Mouse (Mus musculus) liver, postnatal 0 days (tissue): ENCODE measurements around the gene Arfip1. TPM values are rescaled to one million over a fixed set of nuclear protein-coding genes. Genes with fewer than 3 reads are reported as not detected.
A peak's percentile ranks its signal among the peaks of the same experiment; 100 is the strongest.

Experiments used
- ATAC-seq: fragments of 200-750 bp; cut with Nextera tagmentation; 2 replicates; pipeline ENCODE4 v1.8.0; 2017; ENCODE audit warnings: mild to moderate bottlenecking, moderate library complexity
- DNase-seq: peaks from one replicate; pipeline ENCODE4 v3.0.0-alpha.2; 2016
- H3K27ac ChIP-seq: fragments of 300-500 bp; sonication (generic); 2 replicates; pipeline ENCODE4 v1.5.1; 2014; ENCODE audit warnings: antibody characterized with exemption, moderate library complexity, mild to moderate bottlenecking, low read depth
- H3K27me3 ChIP-seq: fragments of 300-500 bp; sonication (generic); 2 replicates; pipeline ENCODE4 v1.6.1; 2014; ENCODE audit warnings: low read length, control low read depth, mixed read lengths; ENCODE audit not compliant: insufficient read depth
- H3K36me3 ChIP-seq: fragments of 300-500 bp; sonication (generic); replicated peaks from 2 replicates; pipeline ENCODE4 v1.6.1; 2014; ENCODE audit warnings: mild to moderate bottlenecking, control low read depth, low read length, moderate library complexity, mixed read lengths; ENCODE audit not compliant: insufficient read depth
- H3K4me1 ChIP-seq: fragments of 300-500 bp; sonication (generic); 2 replicates; pipeline ENCODE4 v1.6.1; 2014; ENCODE audit warnings: antibody characterized with exemption, mild to moderate bottlenecking, control low read depth; ENCODE audit not compliant: insufficient read depth
- H3K4me2 ChIP-seq: fragments of 300-500 bp; sonication (generic); 2 replicates; pipeline ENCODE4 v1.6.1; 2014; ENCODE audit warnings: low read depth, mild to moderate bottlenecking, low read length, moderate library complexity, mixed read lengths
- H3K4me3 ChIP-seq: fragments of 300-500 bp; sonication (generic); 2 replicates; pipeline ENCODE4 v1.5.1; 2014; ENCODE audit warnings: low read depth, low read length
- H3K9ac ChIP-seq: fragments of 300-500 bp; sonication (generic); replicated peaks from 2 replicates; pipeline ENCODE4 v1.6.1; 2014; ENCODE audit warnings: mild to moderate bottlenecking, moderate library complexity
- H3K9me3 ChIP-seq: fragments of 300-500 bp; sonication (generic); 2 replicates; pipeline ENCODE4 v1.6.1; 2016; ENCODE audit warnings: mild to moderate bottlenecking, control low read depth, low read length, mixed read lengths
- CTCF ChIP-seq: sonication (generic); IDR thresholded peaks from 2 replicates; pipeline ENCODE4 v1.5.1; 2016; ENCODE audit warnings: antibody characterized with exemption, low read depth
- EP300 ChIP-seq: IDR thresholded peaks from 2 replicates; pipeline ENCODE4 v1.6.1; 2016; ENCODE audit warnings: antibody characterized with exemption, low read depth, mild to moderate bottlenecking
- WGBS: fragments of 180-500 bp; shearing (Covaris S2); extraction: QIAGEN DNeasy Blood & Tissue Kit; methylation state at CpG from one replicate; pipeline ENCODE4 v1.1.7; 2014; ENCODE audit not compliant: insufficient replicate concordance; 5-methylcytosine and 5-hydroxymethylcytosine counted together
- polyA plus RNA-seq: library from polyadenylated mRNA; unstranded; fragments of >200 nt; fragmentation: Nextera tagmentation; extraction: Ambion mirVana; gene quantifications from 2 replicates; pipeline ENCODE4 v1.2.1, GENCODE M21; 2015

Arfip1 gene
- polyA plus RNA-seq, 1 experiment from 2014 or later, result 15.1 TPM

GRCm38 (mm10) chr3:84478896-84479292 lies 103.5 kb downstream of the Arfip1 start:
- ATAC-seq, result peak; percentile 70

GRCm38 (mm10) chr3:84478195-84478594 lies 104.2 kb downstream of the Arfip1 start:
- H3K27me3 ChIP-seq, result peaks cover 24% of the 10 kb centered on the region
- no peak for DNase-seq
- peak overlapping the region; percentile 83 for H3K9ac ChIP-seq

More at GRCm38 (mm10) chr3:84478896-84479292, 103.5 kb downstream of the Arfip1 start:
- 7% methylated on average over 12 of the region's 12 CpGs for WGBS
- Histone ChIP-seq H3K9ac (peak overlapping the region; percentile 83), H3K36me3 (peaks cover 4% of the 10 kb centered on the region; the same call in 1 of the 2 replicates), H3K27ac (peak overlapping the region; percentile 79), H3K27me3 (peaks cover 24% of the 10 kb centered on the region), H3K4me3 (peak overlapping the region; percentile 74), H3K4me1 (peaks cover 21% of the 10 kb centered on the region), H3K4me2 (peak overlapping the region; percentile 83), H3K9me3 (no peaks in the 10 kb centered on the region)
- TF ChIP-seq CTCF, result no peak
- peak; percentile 87 for TF ChIP-seq EP300
- no peak for DNase-seq

GRCm38 (mm10) chr3:84477498-84477897 lies 104.9 kb downstream of the Arfip1 start:
- H3K27ac ChIP-seq, result peak overlapping the region; percentile 79; the same call in 1 of the 2 replicates
- peaks cover 30% of the 10 kb centered on the region for H3K4me1 ChIP-seq
- H3K4me3 ChIP-seq, result peak overlapping the region; percentile 74
- no peaks in the 10 kb centered on the region for H3K9me3 ChIP-seq
- H3K36me3 ChIP-seq, result peaks cover 7% of the 10 kb centered on the region; the same call in 1 of the 2 replicates
- TF ChIP-seq EP300 (no peak), CTCF (no peak)
- H3K4me2 ChIP-seq, result peak overlapping the region; percentile 83
- DNase-seq (no peak), ATAC-seq (no peak)
- H3K27me3 ChIP-seq, result peaks cover 24% of the 10 kb centered on the region
- WGBS, result 56% methylated on average over 1 of the region's 1 CpGs
- H3K9ac ChIP-seq, result peak overlapping the region; percentile 83

More at GRCm38 (mm10) chr3:84478195-84478594, 104.2 kb downstream of the Arfip1 start:
- H3K4me3 ChIP-seq, result peak overlapping the region; percentile 74
- peaks cover 24% of the 10 kb centered on the region for H3K4me1 ChIP-seq
- 9% methylated on average over 7 of the region's 7 CpGs for WGBS
- H3K4me2 ChIP-seq, result peak overlapping the region; percentile 83
- H3K27ac ChIP-seq, result peak overlapping the region; percentile 79
- TF ChIP-seq EP300, result no peak
- H3K9me3 ChIP-seq, result no peaks in the 10 kb centered on the region
- peaks cover 5% of the 10 kb centered on the region; the same call in 1 of the 2 replicates for H3K36me3 ChIP-seq
- ATAC-seq, result peak; percentile 25

- H3K27me3 ChIP-seq, result peaks cover 15% of the 10 kb centered on the region
- H3K36me3 ChIP-seq, result peaks cover 10% of the 10 kb centered on the region; the same call in 1 of the 2 replicates
- 78% methylated on average over 12 of the region's 12 CpGs for WGBS
- ATAC-seq (no peak), DNase-seq (no peak)
- H3K9me3 ChIP-seq, result no peaks in the 10 kb centered on the region
- H3K4me1 ChIP-seq, result peaks cover 24% of the 10 kb centered on the region
- H3K27ac ChIP-seq, result 0 out of 2 replicates have a peak overlapping the region, but pooled peaks have one; percentile 29
- H3K9ac ChIP-seq, result 0 out of 2 replicates have a peak overlapping the region, but pooled peaks have one; percentile 5
- TF ChIP-seq EP300, result peak; percentile 95
- no peak for TF ChIP-seq CTCF
- H3K4me2 ChIP-seq, result peak overlapping the region; percentile 83
- peak overlapping the region; percentile 74; the same call in 1 of the 2 replicates for H3K4me3 ChIP-seq
Measured at GRCm38 (mm10) chr3:84474981-84475775, 107.2 kb downstream of the Arfip1 start.

GRCm38 (mm10) chr3:84474398-84474797 lies 108.0 kb downstream of the Arfip1 start:
- no peaks in the 10 kb centered on the region for H3K9me3 ChIP-seq
- H3K9ac ChIP-seq, result no peak overlapping the region
- H3K4me3 ChIP-seq, result no peak overlapping the region
- no peak overlapping the region for H3K27ac ChIP-seq
- no peak for ATAC-seq
- H3K4me1 ChIP-seq, result peaks cover 21% of the 10 kb centered on the region
- DNase-seq, result no peak
- TF ChIP-seq CTCF (no peak), EP300 (no peak)
- H3K4me2 ChIP-seq, result peak overlapping the region; percentile 83
- H3K27me3 ChIP-seq, result peaks cover 10% of the 10 kb centered on the region
- 81% methylated on average over 6 of the region's 6 CpGs for WGBS
- H3K36me3 ChIP-seq, result peaks cover 17% of the 10 kb centered on the region; the same call in 1 of the 2 replicates

- no peaks in the 10 kb centered on the region for H3K9me3 ChIP-seq
- peaks cover 22% of the 10 kb centered on the region for H3K4me1 ChIP-seq
- TF ChIP-seq EP300 (no peak), CTCF (no peak)
- DNase-seq (no peak), ATAC-seq (no peak)
- peaks cover 17% of the 10 kb centered on the region; the same call in 1 of the 2 replicates for H3K36me3 ChIP-seq
- peak overlapping the region; percentile 82 for H3K27ac ChIP-seq
- H3K9ac ChIP-seq, result peak overlapping the region; percentile 57
- 55% methylated on average over 5 of the region's 5 CpGs for WGBS
- 0 out of 2 replicates have a peak, but pooled peaks cover 5% of the 10 kb centered on the region for H3K27me3 ChIP-seq
- peak overlapping the region; percentile 83 for H3K4me2 ChIP-seq
- peak overlapping the region; percentile 24 for H3K4me3 ChIP-seq
Measured at GRCm38 (mm10) chr3:84472955-84473354, 109.5 kb downstream of the Arfip1 start.
